Mouse (Mus musculus) urinary bladder, adult 18-20 months (tissue): Measurements from ENCODE around the gene Lama5.

Experiments used
- DNase-seq, 2 experiments: peaks; one replicate each; pipeline ENCODE4 v3.0.0; 2022; ENCODE audit warnings: low spot score in 2 of 2, mixed read lengths in 2 of 2

The Lama5 gene

DNA sequence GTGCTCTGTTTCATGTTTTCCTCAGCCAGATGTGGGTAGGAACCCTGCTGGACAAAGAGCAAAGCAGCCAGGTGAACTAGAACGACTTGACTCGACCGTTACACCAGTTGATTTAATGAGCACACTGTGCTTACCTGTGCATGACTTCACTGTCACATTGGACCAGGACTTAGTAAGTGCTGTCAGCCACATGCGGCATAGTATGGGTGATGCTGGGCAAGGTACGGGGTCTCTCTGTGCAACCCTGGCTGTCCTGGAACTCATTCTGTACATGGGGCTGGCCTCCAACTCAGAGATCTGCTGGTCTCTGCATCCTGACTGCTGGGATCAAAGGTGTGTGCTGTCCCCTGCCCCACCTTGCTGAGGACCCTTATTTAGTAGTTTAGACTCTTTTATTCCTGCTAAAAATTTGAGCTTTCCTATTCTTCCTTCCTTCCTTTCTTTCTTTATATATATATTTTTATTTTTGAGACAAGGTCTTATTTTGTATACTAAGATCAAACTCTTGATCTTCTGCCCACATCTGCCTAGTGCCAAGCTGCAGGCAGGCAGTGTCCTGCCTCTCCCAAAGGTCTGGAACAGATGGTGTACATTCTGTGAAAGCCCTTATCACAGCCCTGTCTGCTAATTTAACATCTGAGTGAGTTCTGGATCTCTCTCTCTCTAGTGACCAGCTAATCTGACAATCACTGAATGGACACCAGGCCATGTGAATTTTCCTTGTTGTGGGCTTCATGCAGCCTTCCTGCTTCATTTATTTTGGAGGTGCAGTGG lies 29.0 kb upstream of the Lama5 start:
- no peak for DNase-seq

DNA sequence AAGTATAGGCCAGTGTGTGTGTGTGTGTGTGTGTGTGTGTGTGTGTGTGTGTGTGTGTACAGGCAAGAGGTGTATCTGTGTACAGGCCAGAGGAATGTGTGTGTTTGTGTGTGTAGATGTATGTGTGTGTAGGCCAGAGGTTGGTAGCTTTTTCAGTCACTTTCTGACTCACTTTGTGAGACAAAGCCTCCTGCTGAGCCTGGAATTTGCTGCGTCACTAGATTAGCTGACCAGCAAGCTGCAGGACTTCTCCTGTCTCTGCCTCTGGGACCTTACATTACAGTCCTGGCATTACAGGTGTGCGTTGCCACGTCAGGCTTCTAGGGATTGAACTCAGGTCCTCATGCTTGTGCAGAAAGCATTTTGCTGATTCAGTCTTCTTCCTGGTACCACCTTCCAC lies 26.2 kb upstream of the Lama5 start:
- DNase-seq, result no peak

DNA sequence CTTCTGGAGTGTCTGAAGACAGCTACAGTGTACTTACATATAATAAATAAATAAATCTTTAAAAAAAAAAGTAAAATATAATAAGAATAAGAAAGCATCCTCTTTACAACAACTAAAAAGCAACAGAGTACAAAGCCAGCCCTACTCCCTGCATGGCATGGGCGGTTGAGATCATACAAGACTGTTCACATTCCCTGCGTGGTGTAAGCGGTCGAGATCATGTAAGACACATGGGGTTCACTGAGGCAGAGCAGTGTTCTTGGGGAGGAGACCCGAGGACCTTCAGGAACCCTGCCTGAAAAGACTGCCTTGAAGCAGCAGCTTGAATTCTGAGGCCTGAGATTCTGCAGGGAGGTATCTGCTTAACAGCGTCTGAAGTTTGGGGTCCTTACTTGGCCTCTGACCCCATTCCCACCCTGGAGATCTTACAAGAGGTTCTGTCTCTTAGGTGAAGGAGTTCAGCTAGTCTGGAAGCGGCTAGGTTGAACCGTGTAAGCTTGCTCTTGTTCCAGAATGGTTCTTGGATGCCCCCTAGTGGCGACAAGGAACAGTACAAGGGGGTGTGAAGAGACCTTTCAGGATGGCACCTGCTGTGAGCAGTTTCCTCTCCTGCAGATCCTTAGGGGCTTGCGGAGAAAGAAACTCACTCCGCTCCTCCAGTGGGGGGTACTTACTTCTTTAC lies 25.4 kb upstream of the Lama5 start:
- peak in 1 of 2 experiments; percentile 73 for DNase-seq

DNA sequence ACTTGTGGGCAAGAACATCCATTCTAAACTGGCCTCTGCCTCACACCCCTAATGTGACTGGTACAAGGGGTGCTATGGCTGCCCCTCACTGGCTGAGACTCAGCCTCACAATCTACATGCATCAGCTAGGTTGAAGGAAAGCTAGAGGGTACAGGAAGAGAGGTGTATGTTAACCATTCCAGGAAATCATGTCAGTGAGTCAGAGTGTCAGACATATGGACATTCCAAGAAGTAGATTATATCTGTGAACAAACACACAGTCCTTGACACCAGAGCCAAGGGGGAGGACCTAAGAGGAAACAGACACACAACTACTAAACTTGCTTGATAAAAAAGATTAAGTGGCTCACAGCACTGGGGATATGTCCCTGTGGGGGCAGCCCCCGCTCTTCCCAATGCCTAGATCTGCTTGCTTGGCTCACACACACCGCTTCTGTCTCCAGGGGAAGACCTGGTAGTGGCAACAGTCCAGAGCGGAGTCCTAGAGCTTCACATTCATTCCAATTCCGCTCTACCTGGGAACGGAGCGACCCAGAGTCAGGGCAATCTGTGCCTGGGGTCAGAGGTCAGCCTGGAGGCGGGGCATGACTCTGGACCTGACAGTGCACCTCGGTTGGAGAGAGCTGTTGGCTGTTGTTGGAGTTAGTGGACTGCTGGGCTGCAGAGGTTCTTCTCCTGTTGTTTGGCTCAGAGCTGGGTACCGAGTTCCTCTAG lies 23.4 kb upstream of the Lama5 start:
- DNase-seq, result no peak

DNA sequence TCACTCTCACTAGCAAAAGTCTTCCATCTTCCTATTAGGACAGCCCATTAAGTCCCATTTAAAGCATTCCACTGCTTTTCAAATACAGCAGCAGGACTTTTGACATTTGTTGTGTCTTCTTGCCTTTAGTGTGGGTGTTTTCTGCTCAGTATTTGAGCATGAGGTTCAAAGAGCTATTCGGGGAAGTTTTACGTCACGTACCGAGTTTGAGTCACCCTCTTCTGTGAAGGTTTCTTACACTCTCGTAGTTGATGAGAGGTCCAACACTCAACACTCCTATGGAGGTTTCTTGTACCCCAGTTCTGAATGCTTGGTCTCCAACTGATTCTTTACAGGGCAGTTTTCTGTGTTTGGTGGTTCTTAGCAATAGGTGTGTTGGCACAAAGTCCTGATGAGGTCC lies 22.3 kb upstream of the Lama5 start:
- no peak for DNase-seq

DNA sequence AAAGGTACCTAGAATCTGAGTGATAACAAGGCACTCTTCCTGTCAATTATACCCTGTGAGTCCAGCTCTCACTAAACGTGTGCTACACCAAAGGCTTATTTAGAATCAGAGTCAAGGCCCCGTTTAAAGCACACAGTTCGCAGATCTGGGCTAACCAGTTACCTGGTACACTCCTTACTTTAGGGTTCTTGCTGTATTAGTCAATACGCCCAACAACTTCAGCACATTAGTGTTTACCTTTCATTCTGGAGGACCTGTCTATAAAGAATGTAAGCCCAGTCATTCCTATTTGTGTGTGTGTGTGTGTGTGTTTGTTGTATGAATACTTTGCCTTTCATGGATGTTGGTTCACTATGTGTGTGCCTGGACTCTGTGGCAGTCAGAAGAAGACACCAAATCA lies 17.4 kb upstream of the Lama5 start:
- no peak for DNase-seq

DNA sequence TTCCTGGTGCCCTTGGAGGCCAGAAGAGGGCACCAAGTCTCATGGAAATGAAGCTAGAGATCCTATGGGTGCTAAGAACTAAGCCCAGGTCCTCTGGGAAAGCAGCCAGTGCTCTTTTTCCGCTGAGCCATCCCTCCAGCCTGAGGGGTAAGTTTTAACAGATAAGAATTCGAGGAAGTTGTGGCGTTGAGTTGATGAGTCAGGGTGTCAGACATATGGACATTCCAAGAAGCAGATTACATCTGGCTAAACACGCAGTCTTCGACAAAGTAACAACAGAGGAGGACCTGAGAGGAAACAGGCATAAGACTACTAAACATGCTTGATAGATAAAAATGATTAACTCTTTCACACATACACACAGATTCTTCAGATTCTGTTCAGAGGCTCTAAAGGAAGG lies 12.9 kb upstream of the Lama5 start:
- DNase-seq, result no peak

DNA sequence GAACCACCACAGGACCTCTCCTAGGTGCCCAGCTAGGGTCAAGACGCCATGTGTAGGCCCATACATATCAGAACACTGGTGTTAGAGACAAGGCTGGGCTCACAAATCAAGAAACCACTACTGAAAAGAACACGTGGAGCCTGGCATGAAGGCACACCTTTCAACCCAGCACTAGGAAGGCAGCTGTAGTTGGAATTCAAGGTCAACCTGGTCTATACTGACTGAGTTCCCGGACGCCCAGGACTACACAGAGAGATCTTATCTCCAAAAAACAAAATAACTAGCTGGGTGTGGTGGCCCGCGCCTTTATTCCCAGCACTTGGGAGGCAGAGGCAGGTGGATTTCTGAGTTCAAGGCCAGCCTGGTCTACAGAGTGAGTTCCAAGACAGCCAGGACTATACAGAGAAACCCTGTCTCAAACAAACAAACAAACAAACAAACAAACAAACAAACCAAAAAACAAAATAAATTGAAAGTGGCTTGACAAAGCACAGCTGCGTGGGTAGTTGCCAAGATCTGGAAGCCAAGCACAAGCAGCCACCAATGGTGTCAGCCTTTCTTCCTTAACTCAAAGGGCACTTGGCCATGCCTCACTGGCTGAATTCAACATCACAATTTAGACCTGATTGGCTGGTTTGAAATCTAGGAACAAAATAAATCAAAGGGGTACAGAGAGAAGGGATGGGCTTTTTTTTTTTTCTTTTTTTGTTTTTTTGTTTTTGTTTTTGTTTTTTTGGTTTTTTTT lies 12.1 kb upstream of the Lama5 start:
- no peak for DNase-seq

DNA sequence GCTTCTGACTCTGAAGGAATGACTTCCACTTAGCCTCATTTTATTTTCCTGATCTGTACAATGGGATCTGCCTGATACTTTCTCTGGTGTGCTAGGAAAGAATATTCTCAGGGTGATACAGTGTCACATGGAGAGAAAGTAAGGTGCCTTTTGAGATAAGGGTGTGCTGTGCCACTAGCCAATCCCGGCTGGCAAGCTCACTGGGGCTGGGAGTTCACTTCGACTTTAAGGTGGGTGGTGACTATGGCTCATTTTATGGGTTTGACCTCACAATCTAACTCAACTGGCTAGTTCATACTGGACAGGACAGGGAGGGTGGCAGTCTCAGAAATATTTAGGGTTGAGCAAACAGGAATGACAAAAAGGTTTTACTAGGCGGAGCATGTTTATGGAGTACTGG lies 11.3 kb upstream of the Lama5 start:
- no peak for DNase-seq

DNA sequence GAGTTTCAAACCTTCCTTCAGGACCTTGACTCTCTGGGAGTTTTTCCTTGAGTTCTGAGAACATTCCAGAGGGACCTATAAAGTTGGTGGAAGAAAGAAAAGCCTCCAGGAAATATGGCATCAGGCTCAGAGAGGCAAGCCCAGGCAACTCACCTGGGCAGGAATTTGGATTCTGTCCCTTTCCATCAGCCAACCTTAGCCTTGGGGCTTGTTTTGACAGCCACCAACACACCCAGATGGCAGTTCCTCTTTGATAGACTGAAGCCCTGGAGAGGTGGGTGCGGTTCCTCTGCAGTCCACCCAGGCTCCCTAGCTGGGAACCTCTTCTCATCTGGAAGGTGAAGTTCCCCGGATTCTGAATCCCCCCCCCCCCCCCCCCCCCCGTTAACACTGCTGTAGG lies 10.8 kb upstream of the Lama5 start:
- DNase-seq, result no peak

DNA sequence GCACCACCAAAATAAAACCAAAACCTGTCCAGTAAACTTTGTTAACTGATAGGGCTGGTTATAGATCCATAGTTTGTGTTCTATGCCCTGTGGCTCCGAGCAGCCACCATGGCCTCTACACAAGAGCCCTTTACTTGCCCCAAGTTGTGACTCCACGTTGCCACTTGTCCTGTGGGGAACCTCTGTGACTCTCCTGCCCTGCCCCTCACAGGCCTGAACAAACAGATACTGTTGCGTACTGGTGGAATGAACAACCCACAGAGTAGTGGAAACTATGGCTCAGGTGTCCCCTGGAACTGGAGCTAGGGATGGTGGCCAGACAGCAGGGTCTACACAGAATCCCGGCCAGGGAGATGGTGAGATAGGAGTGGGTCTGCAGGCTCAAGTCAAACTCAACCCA lies 10.1 kb upstream of the Lama5 start:
- no peak for DNase-seq

DNA sequence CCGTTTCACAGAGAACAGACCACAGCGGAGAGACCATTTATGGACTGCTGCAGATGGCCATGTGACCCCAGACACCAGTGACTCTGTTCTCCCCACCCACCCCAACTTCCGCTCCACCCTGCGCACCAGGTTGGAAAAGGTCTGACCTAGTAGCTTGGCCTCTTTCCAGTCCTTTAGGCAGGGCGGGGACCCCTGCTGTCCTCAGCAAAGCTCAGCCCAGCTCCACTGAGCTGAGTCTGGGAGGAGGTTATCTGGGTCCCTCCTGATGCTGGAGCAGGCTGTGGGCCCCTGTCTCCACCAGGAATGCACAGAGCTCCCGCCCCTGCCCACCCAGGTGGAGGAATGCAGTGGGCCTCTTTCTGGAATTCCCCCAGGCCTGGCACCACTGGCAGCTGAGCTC lies 9.3 kb upstream of the Lama5 start:
- no peak for DNase-seq

DNA sequence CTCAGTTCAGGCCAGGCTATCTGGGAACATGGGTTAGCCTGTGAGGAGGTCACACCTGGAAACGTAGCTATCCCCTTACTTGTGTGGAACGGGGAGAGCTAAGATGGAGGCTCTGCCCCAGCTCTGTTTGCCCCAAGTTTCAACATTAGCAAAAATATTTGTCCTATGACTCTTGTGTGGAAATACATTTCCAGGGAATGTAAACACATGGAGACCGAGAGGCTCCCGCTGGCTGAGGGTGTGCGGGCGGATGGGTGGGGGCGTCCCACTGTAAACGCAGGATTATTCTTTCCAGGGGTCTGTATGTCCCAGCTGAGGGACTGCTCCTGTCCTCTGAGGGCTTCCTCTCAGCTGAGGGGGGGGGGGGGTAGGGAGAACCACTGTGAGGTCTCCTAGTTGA lies 8.7 kb upstream of the Lama5 start:
- DNase-seq, result no peak

DNA sequence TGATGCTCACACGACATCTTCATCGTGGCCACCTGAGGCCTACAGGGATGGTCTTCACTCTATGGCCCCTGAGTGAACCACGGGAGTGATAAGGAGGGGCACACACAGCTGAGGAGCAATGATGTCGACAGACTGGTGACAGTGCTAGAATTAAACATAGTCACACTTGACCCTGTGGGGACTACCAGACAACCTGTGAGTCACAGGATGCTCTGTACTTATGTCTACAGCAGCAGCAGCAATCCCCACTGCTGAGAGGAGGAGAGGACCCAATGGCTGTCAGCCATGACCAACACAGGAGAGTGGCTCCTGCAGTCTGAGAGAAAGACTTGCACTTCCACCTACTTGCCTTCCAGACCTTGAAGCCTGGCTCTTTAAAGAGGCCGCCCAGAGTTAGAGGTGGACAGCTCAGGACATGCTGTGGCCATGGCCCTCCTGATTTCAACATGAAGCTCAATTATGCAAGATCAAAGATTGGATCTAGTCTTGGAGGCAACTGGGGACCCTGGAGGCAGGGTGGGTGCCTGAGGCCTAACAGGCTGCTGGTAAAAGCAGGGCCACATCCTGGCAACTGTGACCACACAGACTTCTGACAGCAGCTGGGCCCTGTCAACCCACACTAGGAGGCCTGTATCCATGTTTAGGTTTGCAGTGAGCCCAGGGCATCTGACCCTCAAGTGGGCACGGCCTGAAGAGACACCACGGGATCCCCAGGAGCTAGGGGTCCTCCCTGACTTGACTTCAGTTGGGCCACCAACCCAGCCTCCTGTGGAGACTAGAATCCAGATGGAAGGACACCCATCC lies 7.6 kb upstream of the Lama5 start:
- DNase-seq, result no peak

DNA sequence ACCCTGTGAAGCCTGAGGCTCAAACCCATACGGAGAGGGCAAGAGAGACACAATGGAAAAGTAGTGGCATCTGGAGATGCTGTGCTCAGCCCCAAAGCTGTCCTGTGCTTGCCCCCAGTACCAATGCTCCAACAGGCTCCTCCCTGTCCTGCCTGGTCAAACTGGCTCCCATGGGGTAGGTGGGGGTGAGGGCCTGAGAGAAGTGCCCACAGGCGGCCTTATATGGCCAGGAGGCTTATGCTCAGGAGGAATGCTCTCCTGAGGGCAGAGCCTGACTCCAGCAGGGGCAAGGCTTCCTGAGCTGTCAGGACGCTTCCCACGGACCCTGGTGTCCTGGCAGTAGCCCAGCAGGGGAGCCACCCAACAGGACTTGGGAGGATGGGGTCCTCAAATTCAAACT lies 4.8 kb upstream of the Lama5 start:
- no peak for DNase-seq

DNA sequence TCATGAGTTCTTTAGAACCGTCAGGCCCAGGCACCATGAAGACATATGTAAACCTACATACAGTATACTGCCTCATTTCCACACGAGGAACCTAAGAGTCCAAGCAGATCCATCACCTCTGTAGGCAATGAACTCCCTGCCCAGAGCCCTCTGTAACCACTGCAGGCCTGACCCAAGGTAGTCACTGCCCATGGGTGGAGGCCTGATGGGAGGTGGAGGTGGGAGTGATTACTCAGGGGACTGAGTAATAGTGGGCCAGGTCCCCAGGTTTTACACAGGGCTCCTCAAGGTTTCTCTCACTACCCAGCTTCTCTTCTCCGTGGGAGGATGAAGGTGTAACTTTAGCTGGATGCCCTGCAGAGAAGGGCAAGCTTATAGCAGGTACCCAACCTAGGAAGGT lies 3.5 kb upstream of the Lama5 start:
- no peak for DNase-seq

DNA sequence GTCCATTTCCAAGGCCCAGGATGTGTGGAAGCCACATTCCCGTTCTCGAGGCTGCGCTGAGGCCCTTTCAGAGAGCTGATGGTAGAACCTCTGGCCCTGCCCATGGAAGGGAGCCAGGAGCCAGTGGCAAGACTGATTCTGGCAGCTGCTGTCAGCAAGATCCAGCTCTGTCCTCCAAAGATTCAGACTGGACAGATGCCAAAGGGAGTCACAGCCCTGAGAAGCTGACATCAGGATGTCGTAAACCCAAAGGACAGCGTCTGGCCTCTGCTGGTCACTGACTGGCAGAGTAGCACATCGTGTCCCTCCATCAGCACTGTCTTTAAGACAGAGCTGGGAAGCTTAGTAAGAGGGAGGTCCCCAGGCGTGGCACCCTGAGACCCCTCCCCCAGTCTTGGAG lies 2.9 kb upstream of the Lama5 start:
- DNase-seq, result no peak

DNA sequence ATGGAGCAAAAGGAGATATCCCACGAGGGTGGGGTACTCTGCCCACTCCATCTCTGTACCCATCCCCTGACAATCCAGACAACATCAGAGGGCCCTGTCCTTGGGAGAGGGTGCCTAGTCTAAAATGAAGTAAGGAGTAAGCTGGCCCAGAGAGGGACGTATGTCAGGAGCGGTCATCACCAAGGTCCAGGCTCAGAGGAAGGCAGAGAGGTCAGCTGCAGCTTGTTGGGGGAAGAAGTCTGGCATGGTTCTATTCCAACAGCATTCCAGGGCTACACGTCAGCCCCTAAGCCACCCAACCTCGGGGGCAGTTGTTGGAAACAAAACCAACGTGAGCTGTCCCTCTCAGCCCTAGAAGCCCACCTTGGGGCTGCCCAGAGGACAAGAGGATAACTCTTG lies 2.4 kb upstream of the Lama5 start:
- DNase-seq, result no peak

DNA sequence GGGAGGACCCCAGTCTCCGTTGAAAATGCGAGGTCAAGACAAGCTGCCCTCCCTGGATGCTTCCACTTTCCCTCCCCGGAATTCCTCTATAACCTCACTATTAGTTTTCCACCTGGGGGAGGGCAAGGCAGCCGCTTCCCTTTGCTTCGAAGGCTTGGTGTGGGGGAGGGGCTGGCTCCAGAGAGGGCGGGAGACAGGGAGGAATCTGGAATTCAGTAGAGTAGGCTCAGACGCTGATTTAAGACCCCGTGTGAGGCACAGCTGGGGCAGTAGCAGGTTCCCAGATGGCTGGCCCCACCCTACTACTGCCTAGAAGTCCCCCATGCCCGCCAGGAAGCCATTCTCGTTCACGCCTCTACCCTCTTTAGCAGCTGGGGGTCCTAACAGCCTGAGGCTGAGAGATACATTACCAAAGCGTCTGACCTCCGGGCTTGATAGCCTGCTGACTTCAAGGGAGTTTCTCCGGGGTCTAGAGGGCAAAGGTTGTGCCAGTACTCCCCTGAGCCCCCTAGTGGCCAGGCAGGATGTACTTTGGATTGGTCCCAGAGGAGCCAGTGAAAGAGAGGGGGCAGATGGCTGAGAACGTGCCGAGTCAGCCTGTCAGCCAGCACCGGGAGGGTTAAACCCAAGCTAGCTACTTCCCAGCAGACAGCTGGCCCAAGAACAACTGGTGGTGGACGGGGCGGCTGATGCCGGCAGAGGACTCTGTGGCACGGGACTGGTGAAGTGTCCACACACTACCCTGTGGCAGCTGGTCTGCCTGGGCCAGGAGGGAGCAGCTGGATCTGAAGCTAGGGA lies 1.8 kb upstream of the Lama5 start:
- no peak for DNase-seq

DNA sequence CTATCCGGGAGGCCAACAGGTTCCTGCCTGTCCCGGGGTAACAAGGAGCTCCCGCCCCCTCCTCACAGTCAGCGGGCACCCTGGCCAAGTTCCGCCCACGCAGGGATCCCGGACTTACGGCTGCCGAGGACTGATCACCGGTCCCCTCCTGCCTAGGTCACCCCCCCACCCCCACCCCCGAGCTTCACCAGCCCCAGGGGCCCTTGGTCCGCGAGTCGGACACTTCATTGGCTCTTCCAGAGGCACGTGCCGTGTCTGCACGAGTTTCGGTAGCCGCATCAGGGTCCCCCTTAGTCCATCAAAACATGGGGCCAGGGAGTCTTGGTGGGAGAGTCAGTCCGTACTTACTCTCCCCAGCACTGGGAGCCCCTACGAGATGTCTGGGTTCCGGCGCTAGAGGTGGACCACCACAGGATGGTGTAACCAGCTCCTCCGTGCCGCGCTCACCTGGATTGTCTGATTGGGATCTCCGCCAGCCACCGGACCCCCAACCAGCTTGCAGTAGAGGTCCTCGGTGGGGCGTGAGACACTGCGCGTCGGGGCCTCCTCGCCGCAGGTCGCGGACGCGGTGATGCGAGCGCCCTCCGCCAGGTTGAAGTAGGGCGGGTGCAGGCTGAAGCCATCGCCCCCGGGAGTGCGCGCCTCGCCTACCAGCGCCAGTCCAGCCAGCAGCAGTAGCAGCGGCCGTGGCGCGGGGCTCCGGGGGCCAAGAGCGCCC lies 456 bp downstream of the Lama5 start:
- DNase-seq, result no peak
